Mouse (Mus musculus) yolk sac, embryonic 10.5 days (tissue): ENCODE measurements around the gene Hoxa10.

ENCODE experiments used
- DNase-seq: peaks from one replicate; pipeline ENCODE4 v3.0.0-alpha.2; 2017; ENCODE audit warnings: low spot score

The Hoxa10 gene

GRCm38 (mm10) chr6:52245040-52245756, 4.5 kb upstream of the Hoxa10 start:
- no peak for DNase-seq

- DNase-seq: no peak
These were observed 3.9 kb upstream of the Hoxa10 start for GRCm38 (mm10) chr6:52244471-52245039.

DNA sequence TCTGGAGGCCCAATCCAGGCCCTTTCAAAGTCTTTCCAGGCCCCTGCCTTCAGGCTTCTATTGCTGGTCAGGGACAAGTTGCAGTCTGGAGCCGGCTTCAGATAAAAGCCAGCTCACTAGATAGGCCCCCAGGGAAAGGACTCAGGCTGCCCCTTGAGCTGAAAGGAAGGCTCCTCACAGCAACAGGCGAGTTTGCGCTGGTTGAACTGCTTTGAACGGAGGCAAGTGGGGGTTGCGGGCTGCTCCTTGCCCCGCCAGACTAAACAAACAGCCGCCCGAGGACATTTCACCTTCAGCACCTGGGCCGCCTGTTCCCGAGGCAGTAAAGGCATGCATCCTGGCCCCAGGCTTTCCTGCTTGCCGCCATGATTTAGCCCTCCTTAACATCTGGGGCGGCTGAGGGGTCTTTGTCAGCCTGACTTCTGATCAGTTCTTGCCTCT, 3.0 kb upstream of the Hoxa10 start:
- DNase-seq: no peak

GRCm38 (mm10) chr6:52242801-52243332, 2.2 kb upstream of the Hoxa10 start:
- DNase-seq: no peak

- no peak for DNase-seq
These were observed 457 bp upstream of the Hoxa10 start for GRCm38 (mm10) chr6:52241001-52241621.

DNA sequence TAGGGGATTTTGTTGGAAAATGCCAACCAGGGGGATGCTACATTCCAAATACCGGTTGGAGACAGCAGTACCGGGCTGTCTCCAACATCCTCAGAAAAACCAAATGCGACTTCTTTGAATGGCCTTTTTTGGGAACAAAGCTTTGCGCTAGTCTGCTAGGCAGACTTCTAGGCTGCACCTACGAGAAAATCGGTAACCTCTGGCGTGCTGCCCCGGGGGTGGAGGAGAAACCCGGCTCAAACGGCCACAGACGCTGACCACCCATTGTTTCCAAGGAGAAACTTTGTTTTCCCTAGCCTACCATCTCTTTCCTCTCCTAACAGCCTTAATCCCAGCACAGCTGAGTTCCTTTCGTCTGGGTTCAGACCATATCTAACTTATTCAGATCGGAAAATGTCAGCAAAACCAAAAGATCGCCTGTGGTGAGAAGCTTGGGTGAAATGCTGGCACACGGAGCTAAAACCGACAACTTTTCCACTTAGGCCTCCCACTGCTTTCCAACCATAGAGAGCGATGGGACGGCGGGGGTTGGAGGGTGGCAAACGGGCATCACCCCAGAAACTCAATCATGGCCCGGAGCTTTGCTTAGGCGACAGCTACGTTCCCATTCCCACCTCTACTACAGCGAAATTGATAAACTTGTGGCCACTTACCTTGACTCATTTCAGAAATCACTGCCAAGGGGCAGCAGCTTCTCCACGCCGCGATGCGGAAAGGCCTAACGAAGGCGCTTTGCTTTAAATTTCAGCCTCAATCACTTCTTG, 847 bp downstream of the Hoxa10 start:
- peak; percentile 26 for DNase-seq

DNA sequence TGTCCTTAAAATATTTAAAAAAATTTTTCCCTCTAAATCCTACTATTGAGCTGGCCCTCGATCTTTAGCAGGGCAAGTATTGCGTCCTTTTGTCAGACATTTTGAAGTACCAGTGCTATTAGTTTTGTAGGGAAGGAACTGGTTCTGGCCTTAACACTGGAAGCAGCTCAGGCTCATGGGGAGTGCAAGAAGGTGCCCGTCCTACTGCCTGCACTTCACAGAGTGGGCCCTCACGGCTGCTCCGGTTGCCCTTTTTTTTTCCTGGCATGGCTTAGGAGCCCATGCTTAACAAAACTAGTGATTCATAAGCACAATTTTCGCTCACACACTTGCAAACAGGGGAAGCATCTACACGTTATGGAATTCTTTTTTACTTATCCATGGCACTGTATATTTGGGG, 1.7 kb downstream of the Hoxa10 start:
- DNase-seq: no peak

- DNase-seq: no peak
These were observed 2.5 kb downstream of the Hoxa10 start for GRCm38 (mm10) chr6:52238155-52238545.

- no peak for DNase-seq
These were observed 3.1 kb downstream of the Hoxa10 start for GRCm38 (mm10) chr6:52237346-52238154.

GRCm38 (mm10) chr6:52236806-52237205, 3.8 kb downstream of the Hoxa10 start:
- DNase-seq: no peak

DNA sequence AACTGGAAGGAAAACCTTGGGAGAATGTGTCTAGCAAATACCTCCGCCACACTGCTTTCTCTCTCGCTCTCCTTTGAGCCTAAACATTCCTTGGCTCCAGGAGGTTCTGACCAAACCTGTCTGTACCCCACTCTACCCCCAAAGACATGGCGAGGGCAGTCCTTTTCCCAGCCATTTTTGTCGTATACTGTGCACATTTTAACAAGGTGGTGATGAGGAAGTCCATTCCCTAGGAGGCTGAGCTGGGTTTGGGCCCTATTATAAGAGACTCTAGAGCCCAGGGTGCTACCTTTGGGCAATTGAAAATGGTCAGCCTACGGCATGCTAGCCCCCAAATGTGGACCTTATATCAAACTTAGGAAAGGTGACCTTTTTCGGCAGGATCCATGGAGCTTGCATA, 4.8 kb downstream of the Hoxa10 start:
- DNase-seq: no peak

DNA sequence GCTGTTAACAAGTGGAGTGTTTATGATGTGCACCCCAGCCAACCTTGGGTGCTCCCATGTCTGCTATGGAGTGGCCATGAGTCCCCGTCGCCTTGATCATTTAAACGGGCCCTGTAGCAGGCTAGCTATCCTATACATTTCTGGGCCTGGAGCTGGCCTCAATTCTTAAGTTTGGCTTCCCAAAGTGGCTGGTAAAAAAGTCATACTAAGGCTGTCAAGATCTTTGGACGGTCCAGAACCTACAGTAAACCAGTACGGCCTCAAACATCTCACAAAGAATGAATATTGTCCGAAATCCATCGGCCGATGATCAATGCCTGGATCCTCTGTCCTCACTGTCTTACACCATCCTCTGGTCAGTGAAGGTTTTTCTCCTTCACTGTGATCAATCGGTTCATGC, 5.4 kb downstream of the Hoxa10 start:
- DNase-seq: no peak

- peak; percentile 50 for DNase-seq
These were observed 6.1 kb downstream of the Hoxa10 start for GRCm38 (mm10) chr6:52234428-52235140.

- no peak for DNase-seq
These were observed 6.9 kb downstream of the Hoxa10 start for GRCm38 (mm10) chr6:52233546-52234427.

GRCm38 (mm10) chr6:52232984-52233545, 7.6 kb downstream of the Hoxa10 start:
- no peak for DNase-seq

DNA sequence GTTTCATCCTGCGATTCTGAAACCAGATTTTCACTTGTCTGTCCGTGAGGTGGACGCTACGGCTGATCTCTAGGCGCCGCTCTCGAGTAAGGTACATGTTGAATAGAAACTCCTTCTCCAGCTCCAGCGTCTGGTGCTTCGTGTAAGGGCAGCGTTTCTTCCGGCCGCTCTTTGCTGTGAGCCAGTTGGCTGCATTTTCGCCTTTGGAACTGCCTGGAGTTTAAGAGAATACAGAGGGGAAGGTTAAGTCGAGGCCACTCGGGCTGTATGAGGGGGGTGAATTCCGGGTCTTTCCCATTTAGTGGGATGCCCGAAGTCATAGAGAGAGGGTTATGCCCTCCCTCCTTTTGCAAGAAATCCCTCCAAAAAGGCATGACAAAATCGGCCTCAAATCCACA, 8.1 kb downstream of the Hoxa10 start:
- DNase-seq: no peak

GRCm38 (mm10) chr6:52231885-52232567, 8.6 kb downstream of the Hoxa10 start:
- no peak for DNase-seq

GRCm38 (mm10) chr6:52230516-52231165, 10.0 kb downstream of the Hoxa10 start, which contains the start of gene Hoxa9:
TSS of gene Hoxa9 (minus strand) at chr6:52231089.
- no peak for DNase-seq
